Mouse (Mus musculus) cerebellum, adult 2 months (tissue): ENCODE results near the gene Nucb1.

Experiments
- CTCF ChIP-seq: fragments of 200-500 bp; IDR thresholded peaks from 2 replicates; pipeline ENCODE4 v1.5.1; 2011; ENCODE audit warnings: low read depth, mild to moderate bottlenecking, control low read depth, low read length, moderate library complexity, borderline replicate concordance; ENCODE audit not compliant: insufficient read depth
- POLR2A ChIP-seq: fragments of 200-500 bp; IDR thresholded peaks from 2 replicates; pipeline ENCODE4 v1.6.1; 2011; ENCODE audit warnings: low read length, control low read depth, borderline replicate concordance; ENCODE audit not compliant: insufficient read depth

- TF ChIP-seq CTCF = no peak
- TF ChIP-seq POLR2A = no peak
These were observed 10.4 kb upstream of the Nucb1 start for GRCm38 (mm10) chr7:45520605-45521004.
